Mouse (Mus musculus): ENCODE measurements at regions not wholly inside any gene's neighbourhood (a gene's known extent, or its start where the extent isn't known, plus 50 kb on each side); places are given as distances from the start of the nearest gene placed in this dataset.

GRCm38 (mm10) chr7:64064460-64065241 lies 89.0 kb upstream of the Trpm1 start:
- intact Hi-C loops (cut with DNase I), result loop anchor here (5.0 kb wide), 1 partner anchor 127 kb away; the partner anchor contains the start of gene Klf13

DNA sequence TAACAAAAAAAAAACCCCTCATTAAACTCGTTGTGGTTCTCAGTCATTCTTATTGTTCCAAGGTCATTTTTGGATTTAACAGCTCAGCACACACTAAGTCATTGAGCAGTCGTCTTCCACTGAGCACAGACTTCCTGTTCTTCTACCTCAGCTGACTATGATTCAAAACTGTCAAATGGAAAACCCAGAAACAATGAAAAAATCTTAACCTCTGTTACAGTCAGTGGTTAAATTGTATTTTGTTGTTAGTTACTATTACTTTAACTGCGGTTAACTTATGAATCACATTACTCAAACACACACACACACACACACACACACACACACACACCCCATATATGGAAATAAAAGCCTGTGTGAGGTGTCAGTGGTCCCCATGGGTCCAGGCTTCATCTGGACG lies 92.5 kb upstream of the Trpm1 start:
- intact Hi-C loops (cut with DNase I), result loop anchor here (5.0 kb wide), 1 partner anchor 124 kb away; the partner anchor contains the start of gene Klf13
- no peak for DNase-seq (ENCODE audit: extremely low spot score in 1 of 2, low spot score in 2 of 2)

More at GRCm38 (mm10) chr7:64064460-64065241, 89.0 kb upstream of the Trpm1 start:
- DNase-seq (ENCODE audit: extremely low spot score in 1 of 2, low spot score in 2 of 2), result peak; percentile 28 to 88

GRCm38 (mm10) chr7:64060582-64060981 lies 93.1 kb upstream of the Trpm1 start:
- intact Hi-C loops (cut with DNase I), result loop anchor here (5.0 kb wide), 1 partner anchor 123 kb away; the partner anchor contains the start of gene Klf13
- DNase-seq (ENCODE audit: extremely low spot score in 1 of 2, low spot score in 2 of 2), result no peak

DNA sequence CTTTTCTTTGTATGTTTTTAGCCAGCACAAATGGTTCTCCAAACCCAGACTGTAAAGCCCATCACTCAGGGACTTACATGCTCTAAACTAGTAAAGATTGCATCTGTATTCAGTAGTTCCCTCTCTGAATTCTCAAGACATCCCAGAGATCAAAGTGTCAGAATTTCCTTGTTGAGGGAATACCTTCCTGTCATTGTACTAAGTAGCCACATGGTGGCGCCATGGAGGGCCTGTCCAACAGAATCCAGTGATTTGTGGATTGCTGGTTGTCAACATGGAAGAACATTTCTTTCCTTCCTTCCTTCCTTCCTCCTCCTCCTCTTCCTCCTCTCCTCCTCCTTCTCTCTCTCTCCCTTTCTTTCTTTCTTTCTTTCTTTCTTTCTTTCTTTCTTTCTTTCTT lies 93.6 kb upstream of the Trpm1 start:
- peak in 1 of 2 experiments; percentile 50 for DNase-seq (ENCODE audit: extremely low spot score in 1 of 2, low spot score in 2 of 2)
- intact Hi-C loops (cut with DNase I), result loop anchor here (5.0 kb wide), 1 partner anchor 123 kb away; the partner anchor contains the start of gene Klf13

DNA sequence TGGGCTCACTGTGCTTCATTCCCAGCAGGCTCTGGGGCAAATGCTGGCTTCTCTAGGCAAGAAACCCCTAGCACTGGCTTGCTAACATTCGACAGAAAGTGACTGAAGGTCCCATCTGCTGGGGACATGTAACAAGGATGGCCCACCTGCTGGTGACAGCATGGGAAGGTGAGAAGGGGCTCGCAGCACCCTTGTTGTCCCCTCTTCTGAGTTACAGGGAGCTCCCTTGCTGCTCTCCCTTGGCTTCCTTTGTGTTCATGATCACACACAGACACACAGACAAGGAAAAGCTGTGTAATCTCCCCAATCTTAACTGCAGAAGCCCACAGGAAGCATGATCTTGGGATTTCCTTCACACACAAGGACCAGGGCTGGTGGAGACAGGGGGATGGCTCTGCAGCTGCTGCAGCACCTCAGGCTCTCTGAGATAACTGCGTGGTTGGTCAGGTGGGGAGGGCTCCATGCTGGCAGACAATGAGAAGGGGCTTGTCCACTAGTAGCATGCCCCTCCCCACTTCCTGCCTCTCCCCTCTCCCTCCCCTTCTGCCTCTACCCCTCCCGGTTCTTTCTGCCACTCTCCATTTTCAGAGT lies 95.3 kb upstream of the Trpm1 start:
- intact Hi-C loops (cut with DNase I), result loop anchor here (10.0 kb wide), 1 partner anchor 96 kb away; the partner anchor contains the start of gene Trpm1

DNA sequence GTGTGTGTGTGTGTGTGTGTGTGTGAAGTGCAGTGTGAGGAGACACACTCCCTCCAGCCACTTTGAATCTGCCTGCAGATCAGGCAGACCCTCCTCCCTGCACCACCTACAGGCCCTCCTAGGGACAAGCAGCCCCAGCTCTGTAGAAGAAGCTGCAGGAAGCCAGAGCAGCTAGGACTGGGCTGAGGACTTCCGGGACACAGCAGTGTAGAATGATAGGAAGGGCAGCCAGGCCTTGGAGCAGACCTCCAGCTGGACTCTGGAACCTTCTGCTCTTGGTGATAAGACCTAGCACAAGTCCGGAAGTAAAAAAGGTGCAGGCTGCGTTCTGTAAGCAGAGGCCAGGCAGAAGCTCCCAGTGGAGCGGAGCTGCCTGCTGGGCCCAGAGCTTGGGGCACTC lies 95.8 kb upstream of the Trpm1 start:
- intact Hi-C loops (cut with DNase I), result loop anchor here (10.0 kb wide), 1 partner anchor 97 kb away; the partner anchor contains the start of gene Trpm1

More for the DNA sequence above, 95.3 kb upstream of the Trpm1 start:
- no peak for DNase-seq (ENCODE audit: extremely low spot score in 1 of 2, low spot score in 2 of 2)

GRCm38 (mm10) chr7:64056498-64056897 lies 97.1 kb upstream of the Trpm1 start:
- intact Hi-C loops (cut with DNase I), result loop anchor here (10.0 kb wide), 1 partner anchor 98 kb away; the partner anchor contains the start of gene Trpm1
- no peak for DNase-seq (ENCODE audit: extremely low spot score in 1 of 2, low spot score in 2 of 2)

More for the DNA sequence above, 95.8 kb upstream of the Trpm1 start:
- DNase-seq (ENCODE audit: extremely low spot score in 1 of 2, low spot score in 2 of 2), result peak in 1 of 2 experiments; percentile 71

GRCm38 (mm10) chr7:64054996-64055395 lies 98.6 kb upstream of the Trpm1 start:
- DNase-seq (ENCODE audit: extremely low spot score in 1 of 2, low spot score in 2 of 2), result no peak
- intact Hi-C loops (cut with DNase I), result loop anchor here (10.0 kb wide), 1 partner anchor 100 kb away; the partner anchor contains the start of gene Trpm1

GRCm38 (mm10) chr7:64053766-64054165 lies 99.9 kb upstream of the Trpm1 start:
- intact Hi-C loops (cut with DNase I), result loop anchor here (10.0 kb wide), 1 partner anchor 101 kb away; the partner anchor contains the start of gene Trpm1
- peak in 1 of 2 experiments; percentile 79 for DNase-seq (ENCODE audit: extremely low spot score in 1 of 2, low spot score in 2 of 2)

GRCm38 (mm10) chr7:64052400-64052799 lies 101.2 kb upstream of the Trpm1 start:
- peak; percentile 38 to 67 for DNase-seq (ENCODE audit: extremely low spot score in 1 of 2, low spot score in 2 of 2)
- intact Hi-C loops (cut with DNase I), result loop anchor here (10.0 kb wide), 1 partner anchor 102 kb away; the partner anchor contains the start of gene Trpm1

- peak in 1 of 2 experiments; percentile 1 for DNase-seq (ENCODE audit: extremely low spot score in 1 of 2, low spot score in 2 of 2)
- intact Hi-C loops (cut with DNase I), result loop anchor here (10.0 kb wide), 1 partner anchor 104 kb away; the partner anchor contains the start of gene Trpm1
Measured at GRCm38 (mm10) chr7:64050826-64051401, 102.7 kb upstream of the Trpm1 start.

- peak in 1 of 2 experiments; percentile 55 for DNase-seq (ENCODE audit: extremely low spot score in 1 of 2, low spot score in 2 of 2)
- intact Hi-C loops (cut with DNase I), result loop anchor here (10.0 kb wide), 1 partner anchor 105 kb away; the partner anchor contains the start of gene Trpm1
Measured at GRCm38 (mm10) chr7:64050246-64050645, 103.4 kb upstream of the Trpm1 start.

- intact Hi-C loops (cut with DNase I), result loop anchor here (10.0 kb wide), 1 partner anchor 295 kb away; no protein-coding TSS in a partner anchor
- peak in 1 of 2 experiments; percentile 23 for DNase-seq (ENCODE audit: extremely low spot score in 1 of 2, low spot score in 2 of 2)
Measured at GRCm38 (mm10) chr7:64049183-64049965, 104.3 kb upstream of the Trpm1 start.

GRCm38 (mm10) chr7:64048452-64049182 lies 105.0 kb upstream of the Trpm1 start:
- intact Hi-C loops (cut with DNase I), result loop anchor here (10.0 kb wide), 1 partner anchor 294 kb away; no protein-coding TSS in a partner anchor
- peak; percentile 36 to 89 for DNase-seq (ENCODE audit: extremely low spot score in 1 of 2, low spot score in 2 of 2)

DNA sequence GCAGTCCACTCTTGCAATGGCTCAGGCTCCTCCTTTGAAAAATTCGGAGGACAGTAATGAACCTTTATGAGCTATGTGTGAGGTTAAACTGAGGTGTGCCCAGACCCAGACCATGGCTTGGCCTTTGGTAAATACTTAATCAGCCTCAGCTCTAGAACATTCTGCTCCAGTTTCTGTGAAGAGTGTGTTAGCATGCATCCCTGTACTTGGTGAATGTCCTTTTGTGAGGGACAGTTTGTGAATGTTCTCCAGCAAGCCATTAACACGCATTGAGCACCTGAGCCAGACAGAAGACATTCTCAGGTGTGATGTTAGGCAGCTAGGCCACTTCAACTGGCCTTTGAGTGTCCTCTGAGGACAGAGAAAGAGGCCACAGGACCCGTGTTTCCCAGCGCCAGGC lies 105.8 kb upstream of the Trpm1 start:
- intact Hi-C loops (cut with DNase I), result loop anchor here (10.0 kb wide), 1 partner anchor 293 kb away; no protein-coding TSS in a partner anchor
- peak in 1 of 2 experiments; percentile 2 for DNase-seq (ENCODE audit: extremely low spot score in 1 of 2, low spot score in 2 of 2)

- intact Hi-C loops (cut with DNase I), result loop anchor here (10.0 kb wide), 1 partner anchor 290 kb away; no protein-coding TSS in a partner anchor
- no peak for DNase-seq (ENCODE audit: extremely low spot score in 1 of 2, low spot score in 2 of 2)
Measured at GRCm38 (mm10) chr7:64045292-64045691, 106.6 kb upstream of the Klf13 start.

DNA sequence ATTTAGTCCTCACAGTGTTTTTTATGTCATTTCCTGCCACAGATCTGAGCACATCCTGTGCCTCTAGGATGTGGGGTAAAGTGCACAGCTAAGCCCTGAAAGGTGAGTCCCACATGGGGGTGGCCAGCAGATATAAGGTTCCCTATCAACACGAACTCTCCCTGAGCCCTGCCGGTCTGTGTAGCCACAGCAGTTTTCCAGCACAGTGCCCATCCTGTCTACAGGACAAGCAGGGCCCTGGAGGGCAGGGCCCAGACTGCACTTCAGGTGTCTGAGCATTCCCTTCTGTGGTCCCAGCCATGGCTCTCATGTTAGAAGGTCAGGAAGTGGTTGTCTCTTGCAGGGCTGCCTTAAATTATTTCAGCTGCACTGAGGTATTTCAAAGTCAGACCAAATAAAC lies 104.3 kb upstream of the Klf13 start:
- DNase-seq (ENCODE audit: extremely low spot score in 1 of 2, low spot score in 2 of 2), result peak in 1 of 2 experiments; percentile 75

More for the DNA sequence above, 104.3 kb upstream of the Klf13 start:
- intact Hi-C loops (cut with DNase I), result loop anchor here (10.0 kb wide), 1 partner anchor 288 kb away; no protein-coding TSS in a partner anchor

Measured in left cerebral cortex, postnatal 10 days (tissue).